Mouse (Mus musculus): ENCODE measurements at regions not wholly inside any gene's neighbourhood (a gene's known extent, or its start where the extent isn't known, plus 50 kb on each side); places are given as distances from the start of the nearest gene placed in this dataset.
"Not testable (repeated sequence)": the region's sequence is repeated elsewhere in the genome, so short reads cannot be mapped to it uniquely, and the experiment has no call there.

GRCm38 (mm10) chr5:75404601-75405285 lies 170.0 kb upstream of the Kit start:
- in situ Hi-C loops (cut with MboI, MseI), result no loop called here

GRCm38 (mm10) chr5:75405496-75405895 lies 169.2 kb upstream of the Kit start:
- in situ Hi-C loops (cut with MboI, MseI), result no loop called here

- in situ Hi-C loops (cut with MboI, MseI), result no loop called here
Measured at GRCm38 (mm10) chr5:75407686-75408085, 167.0 kb upstream of the Kit start.

DNA sequence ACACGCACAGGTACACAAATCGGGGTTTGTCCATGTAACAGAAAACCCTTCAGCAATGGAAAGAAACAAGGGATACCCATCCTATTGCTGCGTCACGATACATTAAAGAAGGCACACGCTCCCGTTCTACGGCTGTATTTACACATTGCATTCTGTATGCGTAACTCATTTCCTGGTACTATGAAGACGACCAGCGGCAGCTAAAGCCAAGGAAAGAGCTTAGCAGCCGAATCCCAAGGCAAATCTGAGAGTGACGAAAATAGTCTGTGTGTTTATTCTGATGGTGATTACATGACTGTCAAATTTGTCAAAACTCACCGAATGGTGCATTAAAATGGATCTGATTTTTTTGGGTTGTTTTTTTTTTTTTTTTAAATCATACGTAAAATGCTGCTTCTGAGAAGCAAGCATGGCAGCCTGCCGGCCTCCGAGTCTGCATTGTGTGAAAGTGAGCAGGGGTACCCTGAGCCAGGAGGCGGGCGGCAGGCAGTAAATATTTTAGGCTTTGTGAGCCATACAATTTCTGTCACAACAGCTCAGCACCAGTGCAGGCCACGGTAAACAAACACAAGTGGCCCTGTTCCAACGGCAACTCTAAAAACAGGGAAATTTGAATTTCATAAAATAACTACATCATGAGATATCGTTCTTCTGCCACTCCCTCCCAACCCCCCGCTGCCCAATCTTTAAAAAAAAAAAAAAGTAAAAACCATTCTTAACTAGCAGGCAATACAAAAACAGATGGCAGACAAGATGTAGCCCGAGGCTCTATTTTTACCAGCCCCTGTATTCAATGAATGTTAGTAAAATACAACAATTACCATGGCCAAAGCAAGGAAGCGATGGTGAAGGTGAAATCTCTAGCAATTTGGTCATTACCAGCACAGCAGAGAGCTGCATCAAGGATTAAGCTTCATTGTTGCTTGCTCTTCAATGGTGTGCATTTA lies 164.2 kb upstream of the Kit start:
- in situ Hi-C loops (cut with MboI, MseI), result no loop called here

- in situ Hi-C loops (cut with MboI, MseI), result not testable (repeated sequence)
Measured at GRCm38 (mm10) chr5:75419282-75419681, 155.4 kb upstream of the Kit start.

DNA sequence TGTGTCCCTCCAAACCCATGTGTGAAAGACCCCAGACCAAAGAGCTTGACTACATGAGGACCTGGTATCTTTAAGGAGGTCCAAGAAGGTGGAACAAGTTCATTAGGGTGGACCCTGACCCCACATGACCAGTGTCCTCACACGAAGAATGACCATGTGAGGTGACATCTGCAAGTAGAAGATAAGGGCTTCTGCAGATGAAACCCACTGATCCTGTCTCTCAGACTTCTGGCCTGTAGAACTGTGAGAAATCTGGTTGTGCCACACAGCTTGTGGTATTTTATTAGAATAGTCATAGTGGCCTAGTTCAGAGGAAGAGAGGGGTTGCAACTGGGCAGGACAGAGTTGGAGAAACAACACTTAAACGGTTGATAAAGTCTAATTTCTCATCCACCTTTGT lies 141.8 kb upstream of the Kit start:
- in situ Hi-C loops (cut with MboI, MseI), result loop anchor here (10.0 kb wide), 1 partner anchor 1848 kb away; no protein-coding TSS in a partner anchor

DNA sequence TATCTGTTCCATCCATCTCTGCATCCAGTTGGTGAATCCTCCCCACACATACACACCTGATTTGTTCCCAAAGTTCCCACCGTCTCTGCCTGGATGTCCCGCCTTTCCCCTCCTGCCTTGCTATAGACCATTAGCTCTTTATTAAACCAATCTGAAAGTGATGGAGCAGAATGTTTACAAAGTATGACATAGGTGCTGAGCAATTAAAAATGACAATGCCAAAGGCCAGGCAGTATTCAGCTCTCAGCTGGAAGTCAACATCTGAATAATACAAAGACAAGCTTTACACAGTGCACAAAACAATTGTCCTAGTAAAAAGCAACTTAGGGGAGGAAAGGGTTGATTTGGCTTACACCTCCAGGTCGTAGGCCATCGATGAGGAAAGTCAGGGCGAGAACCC lies 136.8 kb upstream of the Kit start:
- in situ Hi-C loops (cut with MboI, MseI), result loop anchor here (10.0 kb wide), 1 partner anchor 1853 kb away; no protein-coding TSS in a partner anchor

DNA sequence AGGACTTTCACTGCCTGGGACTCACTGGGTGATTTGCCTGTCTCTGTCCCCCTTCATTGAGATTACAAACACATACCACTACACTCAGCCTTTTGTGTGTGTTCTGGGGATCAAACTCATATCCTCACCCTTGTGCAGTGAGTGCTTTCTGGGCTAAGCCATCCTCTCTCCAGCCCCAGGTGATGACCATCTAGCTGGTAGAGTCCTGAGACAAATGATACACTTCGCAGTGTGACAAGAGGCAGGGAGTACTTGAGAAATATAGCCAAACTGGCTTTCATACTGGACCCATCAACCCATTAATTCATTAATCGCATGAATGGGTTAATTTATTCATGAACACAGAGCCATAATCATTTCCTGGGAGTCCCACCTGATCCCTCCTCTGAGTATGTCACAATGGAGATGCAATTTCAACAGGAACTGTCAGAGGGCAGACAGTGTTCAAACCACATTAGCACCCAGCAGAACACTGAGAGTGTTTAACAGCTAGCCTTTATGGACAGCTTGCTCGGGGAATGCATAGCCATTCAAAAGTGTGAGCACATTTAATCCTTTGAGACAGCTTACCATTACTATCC lies 130.6 kb upstream of the Kit start:
- in situ Hi-C loops (cut with MboI, MseI), result no loop called here

GRCm38 (mm10) chr5:75446386-75446785 lies 128.3 kb upstream of the Kit start:
- in situ Hi-C loops (cut with MboI, MseI), result no loop called here

DNA sequence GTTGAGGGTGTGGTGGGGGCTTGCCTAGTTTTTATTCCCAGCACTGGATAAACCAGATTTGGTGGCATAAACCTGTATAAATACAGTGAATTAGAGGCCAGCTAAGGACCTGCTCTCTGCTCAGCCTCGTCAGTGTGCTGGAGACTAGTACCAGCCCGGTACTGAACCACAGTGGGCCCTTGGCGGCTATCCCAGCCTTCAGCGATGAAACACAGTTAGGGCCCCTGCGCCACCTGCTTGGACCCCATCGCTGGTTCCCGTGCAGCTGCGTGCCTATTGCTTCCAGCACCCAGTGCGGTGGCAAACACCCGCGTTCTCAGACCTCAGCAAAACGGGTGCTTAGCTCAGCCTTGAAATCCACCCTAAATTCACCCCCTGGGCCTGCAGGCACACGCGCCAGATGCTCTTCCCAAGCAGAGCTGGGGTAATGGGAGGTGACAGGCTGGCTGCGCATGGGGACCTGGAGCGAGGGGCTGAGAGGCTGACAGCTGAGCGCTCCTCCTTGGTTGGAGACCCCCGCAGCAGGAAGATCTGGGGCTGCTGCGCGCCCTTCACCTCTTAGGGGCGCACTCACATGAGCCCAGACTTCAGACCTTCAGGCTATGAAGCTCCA lies 124.7 kb upstream of the Kit start:
- in situ Hi-C loops (cut with MboI, MseI), result no loop called here

DNA sequence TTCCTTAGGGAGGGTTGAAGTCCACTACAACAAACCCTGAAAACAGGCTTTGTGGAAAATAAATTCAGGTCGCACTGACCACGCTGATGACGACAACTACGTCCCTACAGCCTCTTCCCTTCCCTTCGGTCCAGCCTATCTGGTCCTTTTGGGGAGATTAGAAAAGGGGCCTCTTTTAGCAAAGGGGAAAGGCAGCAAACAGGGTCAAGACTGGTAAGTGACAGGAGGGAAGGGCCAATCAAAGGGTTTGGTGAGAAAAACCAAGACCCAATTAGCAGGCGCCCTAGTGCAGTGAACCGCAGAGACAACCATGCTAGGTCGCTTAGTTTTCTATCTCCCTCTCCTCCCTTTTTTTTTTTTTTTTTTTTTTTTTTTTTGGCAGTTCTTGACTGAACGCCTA lies 124.2 kb upstream of the Kit start:
- in situ Hi-C loops (cut with MboI, MseI), result no loop called here

DNA sequence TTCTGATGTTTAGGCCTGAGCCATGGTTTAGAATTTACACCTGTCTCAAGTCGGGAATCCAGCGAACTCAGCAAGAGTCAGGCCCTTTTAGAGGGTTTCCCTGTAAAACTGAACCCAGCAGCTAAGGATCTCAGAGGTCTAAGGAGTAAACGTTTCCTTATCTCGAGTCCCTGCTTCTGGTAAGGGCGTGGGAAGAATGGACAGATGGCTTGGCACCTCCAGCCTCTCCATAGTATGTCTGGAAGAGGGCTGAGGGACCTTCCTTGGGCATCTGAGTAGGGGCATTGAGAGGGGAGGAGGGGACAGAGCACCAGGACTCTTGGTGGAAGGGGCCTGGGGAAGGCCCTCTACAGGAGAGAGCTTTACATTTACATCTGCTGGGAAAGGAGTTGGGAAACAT lies 123.6 kb upstream of the Kit start:
- in situ Hi-C loops (cut with MboI, MseI), result no loop called here

GRCm38 (mm10) chr5:75451693-75452092 lies 123.0 kb upstream of the Kit start:
- in situ Hi-C loops (cut with MboI, MseI), result no loop called here

GRCm38 (mm10) chr5:75453757-75454390 lies 120.8 kb upstream of the Kit start:
- in situ Hi-C loops (cut with MboI, MseI), result no loop called here

DNA sequence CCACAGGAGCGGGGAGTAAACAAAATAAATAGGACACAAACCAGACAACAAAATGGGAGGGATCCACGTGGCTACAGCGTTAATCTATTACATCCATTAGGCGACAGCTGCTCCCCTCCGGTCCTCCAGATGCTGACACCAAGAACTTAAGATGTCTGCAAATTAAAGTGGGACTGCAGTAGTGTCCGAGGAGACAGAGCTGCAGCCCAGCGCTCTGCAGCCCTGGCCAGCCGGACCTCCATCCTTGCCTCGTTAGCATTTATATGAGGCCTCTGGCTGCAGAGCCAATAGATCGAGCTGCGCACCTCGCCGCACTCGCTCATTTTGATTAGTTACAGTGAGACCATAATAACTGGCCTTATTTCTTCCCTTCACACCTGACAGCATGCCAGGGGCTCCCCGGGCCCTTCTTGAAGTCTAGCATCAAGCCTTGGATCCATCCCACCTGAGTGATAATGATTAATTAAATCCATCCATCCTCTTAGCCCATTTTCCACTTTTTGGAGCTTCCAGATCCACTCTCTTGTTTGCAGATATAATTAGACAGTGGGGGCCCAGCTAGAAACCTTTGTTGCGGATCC lies 119.7 kb upstream of the Kit start:
- in situ Hi-C loops (cut with MboI, MseI), result no loop called here

DNA sequence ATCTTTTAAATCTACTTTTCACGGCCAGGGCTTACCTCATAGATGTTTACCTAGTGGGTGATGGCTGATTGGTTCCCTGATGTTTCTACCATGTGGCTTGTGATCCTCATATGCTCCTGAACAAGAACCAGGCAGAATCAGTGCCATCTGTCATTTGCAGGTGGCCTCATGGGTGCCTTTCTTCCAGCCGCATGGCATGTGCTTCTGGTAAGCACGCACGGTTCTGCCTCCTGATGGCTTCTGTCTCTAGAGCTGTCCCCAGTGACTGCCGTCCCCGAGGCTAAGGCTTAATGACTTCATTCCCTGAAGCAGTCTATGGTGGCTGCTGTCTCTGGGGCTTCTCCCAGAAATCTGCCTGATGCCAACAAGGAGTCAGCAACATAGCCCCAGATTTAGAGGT lies 117.3 kb upstream of the Kit start:
- in situ Hi-C loops (cut with MboI, MseI), result no loop called here

GRCm38 (mm10) chr5:75458317-75458716 lies 116.4 kb upstream of the Kit start:
- in situ Hi-C loops (cut with MboI, MseI), result no loop called here

GRCm38 (mm10) chr5:75459758-75460354 lies 114.9 kb upstream of the Kit start:
- in situ Hi-C loops (cut with MboI, MseI), result no loop called here

DNA sequence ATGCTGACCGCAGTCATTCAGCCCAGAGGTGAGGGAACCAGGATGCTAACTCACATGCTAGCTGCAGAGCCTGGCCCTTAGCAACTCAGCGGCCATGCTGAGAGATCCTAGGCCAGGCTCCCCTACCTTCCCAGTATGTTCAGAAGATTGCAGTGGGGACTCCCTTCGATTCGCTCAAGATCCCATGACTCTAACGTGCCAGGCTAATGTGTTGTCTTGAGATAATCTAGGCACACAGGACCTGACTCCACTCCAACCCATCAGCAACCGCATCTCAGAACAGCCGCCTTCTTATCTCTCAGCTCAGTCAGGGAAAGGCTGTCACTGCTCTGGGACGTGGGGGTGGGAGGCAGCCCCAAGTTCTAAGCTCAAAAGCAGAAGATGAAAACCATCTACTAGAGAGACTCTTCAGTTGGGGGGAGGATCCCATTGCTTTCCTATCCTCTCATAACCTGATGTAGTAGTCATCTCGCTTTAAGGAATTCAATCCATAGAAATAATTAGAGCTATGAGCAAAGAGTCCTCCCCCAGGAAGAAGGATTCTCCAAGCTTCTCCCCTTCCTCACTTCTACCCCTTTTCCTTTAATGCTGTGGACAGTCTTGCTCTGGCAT lies 114.2 kb upstream of the Kit start:
- in situ Hi-C loops (cut with MboI, MseI), result no loop called here

- in situ Hi-C loops (cut with MboI, MseI), result no loop called here
Measured at GRCm38 (mm10) chr5:75461368-75461767, 113.3 kb upstream of the Kit start.
